Mouse (Mus musculus): ENCODE measurements around the gene Ppm1h.
"Not testable (repeated sequence)": the region's sequence is repeated elsewhere in the genome, so short reads cannot be mapped to it uniquely, and the experiment has no call there.

Ppm1h gene

GRCm38 (mm10) chr10:122942771-122943170, 264.2 kb downstream of the Ppm1h start:
- no peak for DNase-seq

GRCm38 (mm10) chr10:122943824-122944223, 265.3 kb downstream of the Ppm1h start:
- DNase-seq = no peak

- no peak for DNase-seq
Measured at GRCm38 (mm10) chr10:122944888-122945287, 266.3 kb downstream of the Ppm1h start.

- DNase-seq = no peak
Measured at GRCm38 (mm10) chr10:122950966-122951365, 272.4 kb downstream of the Ppm1h start.

- no peak for DNase-seq
Measured at GRCm38 (mm10) chr10:122953576-122953975, 275.0 kb downstream of the Ppm1h start.

GRCm38 (mm10) chr10:122957918-122958317, 279.4 kb downstream of the Ppm1h start:
- DNase-seq = no peak

- no peak for DNase-seq
Measured at GRCm38 (mm10) chr10:122958699-122959098, 280.1 kb downstream of the Ppm1h start.

GRCm38 (mm10) chr10:122960216-122960615, 281.7 kb downstream of the Ppm1h start:
- DNase-seq = no peak

- DNase-seq = no peak
Measured at GRCm38 (mm10) chr10:122960738-122961137, 282.2 kb downstream of the Ppm1h start.

GRCm38 (mm10) chr10:122961494-122961893, 282.9 kb downstream of the Ppm1h start:
- DNase-seq = no peak

GRCm38 (mm10) chr10:122962651-122963050, 284.1 kb downstream of the Ppm1h start:
- no peak for DNase-seq

- peak; percentile 49 for DNase-seq
Measured at GRCm38 (mm10) chr10:122963463-122964240, 285.1 kb downstream of the Ppm1h start.

GRCm38 (mm10) chr10:122964241-122964636, 285.7 kb downstream of the Ppm1h start:
- DNase-seq = no peak

- DNase-seq = not testable (repeated sequence)
Measured at GRCm38 (mm10) chr10:122965650-122966049, 287.1 kb downstream of the Ppm1h start.

- DNase-seq = no peak
Measured at GRCm38 (mm10) chr10:122966421-122966820, 287.9 kb downstream of the Ppm1h start.

GRCm38 (mm10) chr10:122970188-122970587, 291.6 kb downstream of the Ppm1h start:
- no peak for DNase-seq

GRCm38 (mm10) chr10:122973241-122973640, 294.7 kb downstream of the Ppm1h start:
- no peak for DNase-seq

- no peak for DNase-seq
Measured at GRCm38 (mm10) chr10:122976038-122976437, 297.5 kb downstream of the Ppm1h start.

GRCm38 (mm10) chr10:122979356-122979755, 300.8 kb downstream of the Ppm1h start:
- DNase-seq = no peak

- no peak for DNase-seq
Measured at GRCm38 (mm10) chr10:122980123-122980522, 301.6 kb downstream of the Ppm1h start.

- DNase-seq = no peak
Measured at GRCm38 (mm10) chr10:122982909-122983578, 304.5 kb downstream of the Ppm1h start.

GRCm38 (mm10) chr10:122983579-122984530, 305.3 kb downstream of the Ppm1h start:
- DNase-seq = no peak

Data from right cerebral cortex, postnatal 4 days (tissue).